Mouse (Mus musculus): ENCODE measurements around the gene Yipf1.

DNA sequence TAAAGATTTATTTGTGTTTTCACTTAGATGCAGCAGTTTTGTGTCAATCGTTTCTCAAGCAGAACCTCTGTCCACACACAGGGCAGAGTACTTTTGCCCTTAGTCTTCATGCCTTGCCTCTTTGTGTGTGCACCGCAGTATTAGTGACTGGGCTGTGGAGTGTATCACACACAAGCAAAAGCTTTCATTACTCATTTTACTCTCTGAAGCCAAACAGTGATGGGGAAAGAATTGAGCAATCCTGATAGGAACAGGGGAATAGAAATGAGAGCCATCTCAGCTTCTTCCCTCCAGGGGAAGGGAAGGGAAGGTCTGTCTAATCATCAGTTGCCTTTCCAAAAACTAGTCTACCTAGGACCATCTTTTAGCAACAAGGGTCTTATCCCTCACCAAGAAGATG lies 79.6 kb downstream of the Yipf1 start:
- no peak for TF ChIP-seq CTCF (IDR thresholded peaks at IDR 0.05; ENCODE audit: low read depth)
- no peak for TF ChIP-seq EP300 (IDR thresholded peaks at IDR 0.05; ENCODE audit: low read depth)

All from liver, embryonic 14.5 days (tissue).